Mouse (Mus musculus): ENCODE results near the gene Mcm5. TPM values are rescaled to one million over a fixed set of nuclear protein-coding genes. Genes with fewer than 3 reads are reported as not detected.

The Mcm5 gene
- total RNA-seq, 2 experiments from 2014 or later: 23.1 to 31.7 TPM

- DNase-seq: no peak
- intact Hi-C loops (cut with DNase I): no loop called here
Measured at GRCm38 (mm10) chr8:75155740-75156322, 46.5 kb downstream of the Mcm5 start.

- no peak for DNase-seq
- intact Hi-C loops (cut with DNase I): no loop called here
Measured at GRCm38 (mm10) chr8:75157471-75158230, 48.3 kb downstream of the Mcm5 start.

- intact Hi-C loops (cut with DNase I): no loop called here
Measured at GRCm38 (mm10) chr8:75169363-75169762, 60.0 kb downstream of the Mcm5 start.

GRCm38 (mm10) chr8:75172009-75172685 lies 62.8 kb downstream of the Mcm5 start:
- intact Hi-C loops (cut with DNase I): no loop called here
- DNase-seq: no peak

More at GRCm38 (mm10) chr8:75169363-75169762, 60.0 kb downstream of the Mcm5 start:
- peak; percentile 35 to 39 for DNase-seq

Other genes with a start within 250 kb of the Mcm5 start
- gene Isx, start 236.4 kb upstream of the Mcm5 start, total RNA-seq (2021): under 1 TPM; 0.17 to 0.27 TPM
- 10 to 100 TPM; 16.9 to 19.0 TPM for gene Hmgxb4, start 116.2 kb upstream of the Mcm5 start, total RNA-seq (2021)
- gene Tom1, start 75.9 kb upstream of the Mcm5 start, total RNA-seq (2021): 10 to 100 TPM; 68.8 to 70.6 TPM
- 10 to 100 TPM; 17.8 to 19.8 TPM for gene Hmox1, start 15.9 kb upstream of the Mcm5 start, total RNA-seq (2021)
- 1 to 10 TPM; 2.4 to 3.5 TPM for gene Rasd2, start 104.4 kb downstream of the Mcm5 start, total RNA-seq (2021)

Data from heart, postnatal 10 days (tissue).